Mouse (Mus musculus): Measurements from ENCODE around the gene Olfr44.

Gene Olfr44

GRCm38 (mm10) chr9:39493895-39494294, at the start of gene Olfr44:
Olfr44 (minus strand) TSS chr9:39493995.
- DNase-seq (ENCODE audit: low spot score), result no peak

- no peak for DNase-seq (ENCODE audit: low spot score)
Observed at GRCm38 (mm10) chr9:39523616-39524285, 30.0 kb upstream of the Olfr44 start.

GRCm38 (mm10) chr9:39518595-39518994, 24.8 kb upstream of the Olfr44 start:
- DNase-seq (ENCODE audit: low spot score), result no peak

GRCm38 (mm10) chr9:39515531-39515930, 21.7 kb upstream of the Olfr44 start, which contains the start of gene Olfr957:
Olfr957 (minus strand) TSS chr9:39515809.
- DNase-seq (ENCODE audit: low spot score), result no peak

- no peak for DNase-seq (ENCODE audit: low spot score)
Observed at GRCm38 (mm10) chr9:39509412-39509811, 15.6 kb upstream of the Olfr44 start.

- DNase-seq (ENCODE audit: low spot score), result no peak
Observed at GRCm38 (mm10) chr9:39508998-39509397, 15.2 kb upstream of the Olfr44 start.

- no peak for DNase-seq (ENCODE audit: low spot score)
Observed at GRCm38 (mm10) chr9:39471844-39472243, 22.0 kb downstream of the Olfr44 start, which contains the start of gene Olfr955. Olfr955 (minus strand) TSS chr9:39471944.

GRCm38 (mm10) chr9:39456401-39456800, 37.4 kb downstream of the Olfr44 start, which contains the start of gene Olfr954:
Olfr954 (plus strand) TSS chr9:39456701.
- DNase-seq (ENCODE audit: low spot score), result no peak

All from ovary, adult 18-20 months (tissue).